Mouse (Mus musculus): ENCODE results near the gene Dusp1. TPM values are rescaled to one million over a fixed set of nuclear protein-coding genes. Genes with fewer than 3 reads are reported as not detected.

Dusp1 gene
- polyA plus RNA-seq, 1 experiment from 2014 or later: 13.4 TPM

GRCm38 (mm10) chr17:26530590-26531081 is 31.3 kb downstream of the Dusp1 start:
- H3K9me3 ChIP-seq (ENCODE audit: low read length): no peaks in the 10 kb centered on the region
- DNase-seq: no peak
- H3K4me1 ChIP-seq (ENCODE audit: insufficient read depth): peaks cover 25% of the 10 kb centered on the region
- H3K36me3 ChIP-seq (replicated peaks; ENCODE audit: insufficient read depth, low read length): no peaks in the 10 kb centered on the region
- ATAC-seq: no peak
- no peaks in the 10 kb centered on the region for H3K27me3 ChIP-seq (ENCODE audit: insufficient read depth, low read length)
- H3K4me3 ChIP-seq (ENCODE audit: low read depth, low read length): no peak overlapping the region
- TF ChIP-seq CTCF (IDR thresholded peaks at IDR 0.05; ENCODE audit: low read depth) (no peak), EP300 (IDR thresholded peaks at IDR 0.05; ENCODE audit: low read depth) (no peak)
- H3K9ac ChIP-seq (replicated peaks): no peak overlapping the region
- H3K4me2 ChIP-seq (ENCODE audit: low read depth, low read length): no peak overlapping the region
- 67% methylated on average over 3 of the region's 3 CpGs for WGBS (ENCODE audit: insufficient replicate concordance)
- H3K27ac ChIP-seq (ENCODE audit: low read depth): peak overlapping the region; percentile 86; the same call in 1 of the 2 replicates

GRCm38 (mm10) chr17:26529791-26530241 is 32.1 kb downstream of the Dusp1 start:
- Histone ChIP-seq H3K9ac (replicated peaks) (no peak overlapping the region), H3K4me2 (ENCODE audit: low read depth, low read length) (no peak overlapping the region), H3K4me3 (ENCODE audit: low read depth, low read length) (no peak overlapping the region), H3K27me3 (ENCODE audit: insufficient read depth, low read length) (no peaks in the 10 kb centered on the region), H3K36me3 (replicated peaks; ENCODE audit: insufficient read depth, low read length) (no peaks in the 10 kb centered on the region), H3K4me1 (ENCODE audit: insufficient read depth) (peaks cover 18% of the 10 kb centered on the region), H3K9me3 (ENCODE audit: low read length) (no peaks in the 10 kb centered on the region), H3K27ac (ENCODE audit: low read depth) (no peak overlapping the region)
- no peak for TF ChIP-seq CTCF (IDR thresholded peaks at IDR 0.05; ENCODE audit: low read depth)
- TF ChIP-seq EP300 (IDR thresholded peaks at IDR 0.05; ENCODE audit: low read depth): no peak
- no peak for DNase-seq
- ATAC-seq: no peak
- 74% methylated on average over 5 of the region's 5 CpGs for WGBS (ENCODE audit: insufficient replicate concordance)

- H3K27ac ChIP-seq (ENCODE audit: low read depth): no peak overlapping the region
- DNase-seq (no peak), ATAC-seq (no peak)
- TF ChIP-seq EP300 (IDR thresholded peaks at IDR 0.05; ENCODE audit: low read depth): no peak
- no peak for TF ChIP-seq CTCF (IDR thresholded peaks at IDR 0.05; ENCODE audit: low read depth)
- no peaks in the 10 kb centered on the region for H3K27me3 ChIP-seq (ENCODE audit: insufficient read depth, low read length)
- no peaks in the 10 kb centered on the region for H3K9me3 ChIP-seq (ENCODE audit: low read length)
- no peak overlapping the region for H3K4me2 ChIP-seq (ENCODE audit: low read depth, low read length)
- H3K4me3 ChIP-seq (ENCODE audit: low read depth, low read length): no peak overlapping the region
- WGBS (ENCODE audit: insufficient replicate concordance): 86% methylated on average over 6 of the region's 6 CpGs
- H3K9ac ChIP-seq (replicated peaks): no peak overlapping the region
- peaks cover 12% of the 10 kb centered on the region for H3K4me1 ChIP-seq (ENCODE audit: insufficient read depth)
- H3K36me3 ChIP-seq (replicated peaks; ENCODE audit: insufficient read depth, low read length): no peaks in the 10 kb centered on the region
These were observed 33.2 kb downstream of the Dusp1 start for GRCm38 (mm10) chr17:26528751-26529150.

- Histone ChIP-seq H3K27me3 (ENCODE audit: insufficient read depth, low read length) (no peaks in the 10 kb centered on the region), H3K4me3 (ENCODE audit: low read depth, low read length) (no peak overlapping the region), H3K27ac (ENCODE audit: low read depth) (no peak overlapping the region), H3K36me3 (replicated peaks; ENCODE audit: insufficient read depth, low read length) (no peaks in the 10 kb centered on the region), H3K9me3 (ENCODE audit: low read length) (no peaks in the 10 kb centered on the region), H3K4me1 (ENCODE audit: insufficient read depth) (peaks cover 9% of the 10 kb centered on the region; the same call in 1 of the 2 replicates), H3K4me2 (ENCODE audit: low read depth, low read length) (no peak overlapping the region), H3K9ac (replicated peaks) (no peak overlapping the region)
- no peak for ATAC-seq
- TF ChIP-seq EP300 (IDR thresholded peaks at IDR 0.05; ENCODE audit: low read depth): no peak
- no peak for TF ChIP-seq CTCF (IDR thresholded peaks at IDR 0.05; ENCODE audit: low read depth)
- 86% methylated on average over 9 of the region's 9 CpGs for WGBS (ENCODE audit: insufficient replicate concordance)
- DNase-seq: no peak
These were observed 34.6 kb downstream of the Dusp1 start for GRCm38 (mm10) chr17:26527291-26527690.

- Histone ChIP-seq H3K4me2 (ENCODE audit: low read depth, low read length) (no peak overlapping the region), H3K9me3 (ENCODE audit: low read length) (no peaks in the 10 kb centered on the region), H3K9ac (replicated peaks) (no peak overlapping the region), H3K27me3 (ENCODE audit: insufficient read depth, low read length) (no peaks in the 10 kb centered on the region), H3K36me3 (replicated peaks; ENCODE audit: insufficient read depth, low read length) (no peaks in the 10 kb centered on the region), H3K27ac (ENCODE audit: low read depth) (no peak overlapping the region), H3K4me3 (ENCODE audit: low read depth, low read length) (no peak overlapping the region), H3K4me1 (ENCODE audit: insufficient read depth) (peaks cover 7% of the 10 kb centered on the region; the same call in 1 of the 2 replicates)
- DNase-seq (no peak), ATAC-seq (no peak)
- TF ChIP-seq EP300 (IDR thresholded peaks at IDR 0.05; ENCODE audit: low read depth): no peak
- TF ChIP-seq CTCF (IDR thresholded peaks at IDR 0.05; ENCODE audit: low read depth): no peak
- WGBS (ENCODE audit: insufficient replicate concordance): 71% methylated on average over 7 of the region's 7 CpGs
These were observed 36.6 kb downstream of the Dusp1 start for GRCm38 (mm10) chr17:26525316-26525715.

- no peak overlapping the region for H3K4me3 ChIP-seq (ENCODE audit: low read depth, low read length)
- TF ChIP-seq EP300 (IDR thresholded peaks at IDR 0.05; ENCODE audit: low read depth) (no peak), CTCF (IDR thresholded peaks at IDR 0.05; ENCODE audit: low read depth) (no peak)
- no peaks in the 10 kb centered on the region for H3K36me3 ChIP-seq (replicated peaks; ENCODE audit: insufficient read depth, low read length)
- H3K4me2 ChIP-seq (ENCODE audit: low read depth, low read length): no peak overlapping the region
- WGBS (ENCODE audit: insufficient replicate concordance): 71% methylated on average over 4 of the region's 4 CpGs
- no peak for ATAC-seq
- DNase-seq: no peak
- no peak overlapping the region for H3K9ac ChIP-seq (replicated peaks)
- H3K27ac ChIP-seq (ENCODE audit: low read depth): no peak overlapping the region
- no peaks in the 10 kb centered on the region for H3K9me3 ChIP-seq (ENCODE audit: low read length)
- H3K27me3 ChIP-seq (ENCODE audit: insufficient read depth, low read length): no peaks in the 10 kb centered on the region
- peaks cover 7% of the 10 kb centered on the region; the same call in 1 of the 2 replicates for H3K4me1 ChIP-seq (ENCODE audit: insufficient read depth)
These were observed 37.1 kb downstream of the Dusp1 start for GRCm38 (mm10) chr17:26524801-26525200.
